ENCODE assay signal across 8 mouse cellular contexts in genomic region chr13:24481615-24482295, GRCm38 (mm10).
DNase-seq lines count a peak whose midpoint lies in the region; ATAC-seq and TF ChIP-seq lines count a peak whose summit lies in the region.
"Had no signal": no experiment of that assay in that cellular context is flagged by ENCODE, and none has a peak within 500 bp of the region (broad histone marks: within the 10 kb centered on the region; RNA-seq: fewer than 3 reads in every experiment).

No protein-coding gene starts in this region.

- DNase-seq in ES-CJ7 (ENCODE audit: low read depth, low spot score): peak; percentile 47
- DNase-seq in adrenal gland, postnatal 36 days: peak; percentile 35 to 46
- peak; percentile 40 to 63 for DNase-seq in heart, postnatal 14 days
- peak; percentile 63 for DNase-seq in layer of hippocampus, adult 11-12 months (ENCODE audit: low spot score)
- peak; percentile 76 for DNase-seq in lung, postnatal 0 days (ENCODE audit: low spot score)
- peak; percentile 54 for DNase-seq in retina, postnatal 7 days (ENCODE audit: low read depth, low spot score)

- H3K36me3 ChIP-seq in lung, postnatal 0 days (ENCODE audit: insufficient read depth, low read length): no peaks in the 10 kb centered on the region
- H3K36me3 ChIP-seq: liver, embryonic 15.5 days had no signal

- TF ChIP-seq CTCF in embryonic fibroblast, embryonic 13.5 days (IDR thresholded peaks at IDR 0.05; ENCODE audit: borderline replicate concordance, insufficient read depth, low read length): peak; percentile 71
- TF ChIP-seq CTCF in lung, postnatal 0 days (IDR thresholded peaks at IDR 0.05): peak; percentile 97

- no peaks in the 10 kb centered on the region for H3K9me3 ChIP-seq in lung, postnatal 0 days (ENCODE audit: low read length)
- H3K9me3 ChIP-seq: liver, embryonic 15.5 days had no signal

- H3K9ac ChIP-seq in lung, postnatal 0 days (replicated peaks; ENCODE audit: low read depth): no peak overlapping the region
- H3K9ac ChIP-seq: liver, embryonic 15.5 days had no signal

- peak; percentile 64; the same call in 1 of the 2 replicates for ATAC-seq in lung, postnatal 0 days

- H3K27me3 ChIP-seq in lung, postnatal 0 days (replicated peaks; ENCODE audit: insufficient read depth, low read length): no peaks in the 10 kb centered on the region
- H3K27me3 ChIP-seq: liver, embryonic 15.5 days had no signal

- no peak overlapping the region for H3K27ac ChIP-seq in embryonic fibroblast, embryonic 13.5 days (ENCODE audit: insufficient read depth, low read length)
- H3K27ac ChIP-seq in lung, postnatal 0 days (ENCODE audit: low read length): no peak overlapping the region
- H3K27ac ChIP-seq: liver, embryonic 15.5 days had no signal

- TF ChIP-seq POLR2A in embryonic fibroblast, embryonic 13.5 days (IDR thresholded peaks at IDR 0.05; ENCODE audit: low read depth, low read length): no peak

- intact Hi-C loops in heart, postnatal 14 days (cut with DNase I): loop anchor here (1.0 to 5.0 kb wide), 4 partner anchors 206 to 436 kb away; no protein-coding TSS in a partner anchor

- TF ChIP-seq EP300 in lung, postnatal 0 days (IDR thresholded peaks at IDR 0.05): no peak

- H3K4me3 ChIP-seq in embryonic fibroblast, embryonic 13.5 days (ENCODE audit: insufficient read depth, low read length): no peak overlapping the region
- H3K4me3 ChIP-seq in lung, postnatal 0 days (ENCODE audit: low read depth, low read length): no peak overlapping the region
- H3K4me3 ChIP-seq: liver, embryonic 15.5 days had no signal

- H3K4me1 ChIP-seq in embryonic fibroblast, embryonic 13.5 days (ENCODE audit: control insufficient read depth, insufficient read depth, low read length): peaks cover 2% of the 10 kb centered on the region; the same call in 1 of the 2 replicates
- H3K4me1 ChIP-seq in lung, postnatal 0 days (ENCODE audit: insufficient read depth, low read depth, low read length): no peaks in the 10 kb centered on the region

- 55% methylated on average over 10 of the region's 10 CpGs for WGBS in lung, postnatal 0 days

- no peak overlapping the region for H3K4me2 ChIP-seq in lung, postnatal 0 days (replicated peaks; ENCODE audit: low read depth, low read length)
- H3K4me2 ChIP-seq: liver, embryonic 15.5 days had no signal
